Mouse (Mus musculus): ENCODE data around the gene 5330417C22Rik. TPM values are rescaled to one million over a fixed set of nuclear protein-coding genes. Genes with fewer than 3 reads are reported as not detected.
"Not testable (repeated sequence)": the region's sequence is repeated elsewhere in the genome, so short reads cannot be mapped to it uniquely, and the experiment has no call there.

The 5330417C22Rik gene
- polyA plus RNA-seq (2015; fragmentation: Nextera tagmentation; extraction: Ambion mirVana): 20.8 and 21.5 TPM in 2 replicates

DNA sequence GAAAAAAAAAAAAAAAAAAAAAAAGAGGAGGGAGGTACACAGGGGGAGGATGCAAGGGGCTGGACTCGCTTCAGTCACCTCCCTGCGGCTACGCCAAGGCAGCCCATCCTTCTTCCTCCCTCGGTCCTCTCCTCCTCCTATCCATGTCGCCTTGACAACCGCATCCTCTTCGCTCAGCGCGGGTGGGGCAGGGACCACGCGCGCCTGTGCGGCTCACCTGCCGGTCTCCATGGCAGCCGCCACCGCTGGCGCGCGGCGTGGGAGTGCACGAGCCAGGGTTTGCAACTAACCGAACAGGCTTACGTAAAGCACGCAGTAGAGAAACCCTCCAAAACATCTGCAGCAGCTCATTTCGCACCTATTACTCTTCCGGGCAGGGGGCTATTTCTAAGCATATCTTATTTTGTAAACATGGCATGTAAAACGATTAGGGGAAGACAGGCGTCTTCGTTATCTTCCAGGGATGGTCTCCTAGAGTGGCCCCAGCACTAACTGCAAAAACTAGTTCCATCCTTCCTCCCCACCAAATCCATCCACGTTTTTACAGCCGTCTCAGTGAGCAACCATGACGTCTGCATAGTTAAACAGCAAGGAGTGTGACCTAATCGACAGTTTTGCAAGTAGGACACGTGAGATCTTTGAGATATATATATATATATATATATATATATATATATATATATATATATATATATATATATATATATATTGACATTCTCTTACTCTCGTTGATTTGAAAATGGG lies at the start of gene 5330417C22Rik:
TSS of gene 5330417C22Rik (minus strand) at position 20 of the 744 bp plus-strand sequence.
- WGBS: under 1% methylated on average over 35 of the region's 35 CpGs
- peak within 1 kb of the TSS; percentile 46 for H3K4me3 ChIP-seq (ENCODE audit: low read depth, low read length)
- peak within 1 kb of the TSS; percentile 59 for H3K9ac ChIP-seq (ENCODE audit: low read depth, low read length)
- peak; percentile 98 for ATAC-seq
- peaks cover 6% of the 10 kb centered on the region for H3K4me1 ChIP-seq (ENCODE audit: control insufficient read depth, insufficient read depth, low read length)
- H3K27ac ChIP-seq (ENCODE audit: low read length): peak within 1 kb of the TSS; percentile 81
- H3K36me3 ChIP-seq (ENCODE audit: control insufficient read depth, insufficient read depth, low read length): no peaks in the 10 kb centered on the region
- H3K4me2 ChIP-seq (ENCODE audit: low read length): peak within 1 kb of the TSS; percentile 74
- H3K9me3 ChIP-seq (replicated peaks; ENCODE audit: control insufficient read depth, low read length, poor library complexity, severe bottlenecking): no peaks in the 10 kb centered on the region
- no peaks in the 10 kb centered on the region for H3K27me3 ChIP-seq (ENCODE audit: control insufficient read depth, insufficient read depth, low read depth, low read length)

DNA sequence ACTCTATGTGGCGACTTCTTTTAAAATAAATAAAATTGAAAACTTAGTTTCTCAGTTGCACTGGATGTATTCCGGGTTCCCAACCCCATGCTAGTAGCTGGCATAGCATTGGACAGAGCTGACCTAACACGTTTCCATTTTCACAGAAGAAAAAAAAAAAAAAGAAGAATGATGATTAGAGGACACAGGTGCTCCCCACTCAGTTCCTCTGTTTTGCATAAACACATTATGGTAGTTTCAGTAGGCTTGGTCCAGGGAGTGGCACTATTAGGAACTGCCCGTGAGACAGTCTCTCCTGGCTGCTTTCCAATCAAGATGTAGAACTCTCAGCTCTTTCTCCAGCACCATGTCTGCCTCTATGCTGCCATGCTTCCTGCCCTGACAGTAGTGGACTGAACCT lies 48.2 kb upstream of the 5330417C22Rik start:
- H3K4me1 ChIP-seq (ENCODE audit: control insufficient read depth, insufficient read depth, low read length): no peaks in the 10 kb centered on the region
- H3K27me3 ChIP-seq (ENCODE audit: control insufficient read depth, insufficient read depth, low read depth, low read length): no peaks in the 10 kb centered on the region
- no peak overlapping the region for H3K4me2 ChIP-seq (ENCODE audit: low read length)
- 82% methylated on average over 4 of the region's 4 CpGs for WGBS
- no peaks in the 10 kb centered on the region for H3K36me3 ChIP-seq (ENCODE audit: control insufficient read depth, insufficient read depth, low read length)
- H3K9ac ChIP-seq (ENCODE audit: low read depth, low read length): no peak overlapping the region
- H3K4me3 ChIP-seq (ENCODE audit: low read depth, low read length): no peak overlapping the region
- no peak for ATAC-seq
- no peak overlapping the region for H3K27ac ChIP-seq (ENCODE audit: low read length)
- H3K9me3 ChIP-seq (replicated peaks; ENCODE audit: control insufficient read depth, low read length, poor library complexity, severe bottlenecking): no peaks in the 10 kb centered on the region

DNA sequence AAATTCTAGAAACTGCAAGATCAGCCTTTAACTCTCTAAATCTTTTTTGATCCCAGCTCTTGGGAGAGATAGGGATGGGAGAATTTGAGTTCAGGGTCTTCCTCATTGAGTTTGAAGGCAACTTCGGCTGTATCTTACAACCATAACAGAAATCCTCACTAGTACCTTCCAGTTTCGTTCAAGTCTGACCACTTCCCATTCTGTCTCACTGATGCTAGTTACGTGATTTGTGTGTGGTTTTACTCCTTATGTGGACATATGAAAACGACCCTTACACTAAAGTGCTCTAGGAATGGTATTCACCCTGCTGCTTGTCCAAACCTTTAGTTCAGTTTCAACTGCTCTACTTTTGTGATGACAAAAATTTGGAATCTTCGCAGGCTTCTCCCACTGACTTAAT lies 37.7 kb upstream of the 5330417C22Rik start:
- Histone ChIP-seq H3K9me3 (replicated peaks; ENCODE audit: control insufficient read depth, low read length, poor library complexity, severe bottlenecking) (no peaks in the 10 kb centered on the region), H3K9ac (ENCODE audit: low read depth, low read length) (no peak overlapping the region), H3K4me3 (ENCODE audit: low read depth, low read length) (no peak overlapping the region), H3K27me3 (ENCODE audit: control insufficient read depth, insufficient read depth, low read depth, low read length) (no peaks in the 10 kb centered on the region), H3K4me2 (ENCODE audit: low read length) (no peak overlapping the region), H3K4me1 (ENCODE audit: control insufficient read depth, insufficient read depth, low read length) (peaks cover 17% of the 10 kb centered on the region), H3K27ac (ENCODE audit: low read length) (no peak overlapping the region), H3K36me3 (ENCODE audit: control insufficient read depth, insufficient read depth, low read length) (no peaks in the 10 kb centered on the region)
- no peak for ATAC-seq
- WGBS: 91% methylated on average over 5 of the region's 5 CpGs

DNA sequence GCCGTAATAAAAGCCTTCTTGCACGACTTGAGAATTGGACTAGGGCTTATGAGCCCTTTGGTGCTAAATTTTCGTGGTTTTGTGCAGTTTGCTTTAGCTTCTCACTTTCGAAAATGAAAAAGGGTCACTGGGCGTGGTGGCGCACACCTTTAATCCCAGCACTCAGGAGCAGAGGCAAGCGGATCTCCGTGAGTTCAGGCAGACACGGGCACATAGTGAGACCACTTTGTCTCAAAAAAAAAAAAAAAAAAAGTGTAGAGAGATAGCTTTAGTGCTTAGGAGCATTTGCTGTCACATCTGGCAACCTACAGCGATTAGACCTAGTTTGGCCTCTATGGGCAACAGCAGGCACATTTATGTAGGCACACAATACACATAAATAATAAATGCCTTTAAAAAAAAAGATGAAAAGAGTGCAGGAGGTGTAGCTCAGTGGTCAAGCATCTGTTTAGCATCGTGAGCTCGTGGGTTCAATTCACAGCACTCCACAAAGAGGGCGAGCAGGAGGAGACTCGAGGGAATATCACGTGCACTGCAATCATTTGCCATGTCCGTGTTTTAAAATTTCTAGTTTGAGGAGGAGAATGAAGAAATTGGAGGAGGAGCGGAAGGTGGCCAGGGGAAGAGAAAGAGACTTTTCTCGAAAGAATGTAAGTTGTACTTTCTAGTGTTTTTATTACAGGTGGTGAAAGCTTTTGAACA lies 36.1 kb upstream of the 5330417C22Rik start:
- Histone ChIP-seq H3K27ac (ENCODE audit: low read length) (no peak overlapping the region), H3K36me3 (ENCODE audit: control insufficient read depth, insufficient read depth, low read length) (no peaks in the 10 kb centered on the region), H3K4me1 (ENCODE audit: control insufficient read depth, insufficient read depth, low read length) (peaks cover 17% of the 10 kb centered on the region), H3K4me2 (ENCODE audit: low read length) (peak overlapping the region; percentile 79), H3K9me3 (replicated peaks; ENCODE audit: control insufficient read depth, low read length, poor library complexity, severe bottlenecking) (no peaks in the 10 kb centered on the region), H3K27me3 (ENCODE audit: control insufficient read depth, insufficient read depth, low read depth, low read length) (no peaks in the 10 kb centered on the region), H3K9ac (ENCODE audit: low read depth, low read length) (peak overlapping the region; percentile 59), H3K4me3 (ENCODE audit: low read depth, low read length) (peak overlapping the region; percentile 47)
- ATAC-seq: no peak
- 39% methylated on average over 18 of the region's 18 CpGs for WGBS

DNA sequence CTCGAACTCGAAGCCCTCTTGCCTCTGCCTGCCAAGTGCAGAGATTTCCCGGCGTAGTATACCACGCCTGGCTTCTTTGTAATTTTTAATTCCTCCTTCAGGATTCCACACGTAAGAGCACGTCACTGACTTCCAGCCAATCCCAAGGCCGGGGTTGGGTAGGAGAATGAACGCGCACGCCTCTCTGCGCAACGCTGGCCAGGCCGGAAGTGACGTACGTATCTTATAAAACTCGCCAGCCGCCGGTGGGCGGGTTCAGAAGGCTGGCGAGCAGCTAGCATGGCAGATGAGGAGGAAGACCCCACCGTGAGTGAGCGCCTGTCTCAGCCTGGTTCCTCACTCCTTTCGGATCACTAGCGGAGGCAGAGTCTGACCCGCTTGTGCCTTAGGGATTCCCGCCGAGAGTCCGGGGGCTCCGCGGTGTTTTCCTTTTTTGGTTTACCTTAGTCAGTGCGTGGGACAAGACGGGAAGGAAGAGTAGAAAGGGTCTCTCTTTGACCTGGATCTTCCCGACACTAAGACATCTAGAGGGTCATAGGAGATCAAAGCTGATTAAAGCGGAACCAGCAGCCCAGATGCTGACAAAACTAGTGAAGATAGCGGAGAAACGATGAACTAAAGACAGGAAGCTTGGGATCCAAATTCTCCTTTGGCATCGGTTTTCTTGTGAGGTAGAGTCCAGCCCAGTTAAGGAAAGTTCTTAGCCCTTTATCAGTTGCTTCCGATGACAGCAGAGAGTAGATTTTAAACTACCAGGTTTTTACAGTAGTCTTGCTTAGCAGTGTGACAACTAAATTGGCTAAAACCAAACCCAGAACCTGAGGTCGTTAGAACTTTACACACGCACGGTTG lies 35.3 kb upstream of the 5330417C22Rik start, which contains the start of gene Taf13:
TSS of gene Taf13 (plus strand) at position 256 of the 852 bp plus-strand sequence.
- H3K4me2 ChIP-seq (ENCODE audit: low read length): peak within 1 kb of the TSS; percentile 79
- H3K4me1 ChIP-seq (ENCODE audit: control insufficient read depth, insufficient read depth, low read length): peaks cover 17% of the 10 kb centered on the region
- peak within 1 kb of the TSS; percentile 70 for H3K27ac ChIP-seq (ENCODE audit: low read length)
- no peaks in the 10 kb centered on the region for H3K27me3 ChIP-seq (ENCODE audit: control insufficient read depth, insufficient read depth, low read depth, low read length)
- 2% methylated on average over 42 of the region's 42 CpGs for WGBS
- no peaks in the 10 kb centered on the region for H3K36me3 ChIP-seq (ENCODE audit: control insufficient read depth, insufficient read depth, low read length)
- H3K9me3 ChIP-seq (replicated peaks; ENCODE audit: control insufficient read depth, low read length, poor library complexity, severe bottlenecking): no peaks in the 10 kb centered on the region
- peak within 1 kb of the TSS; percentile 47 for H3K4me3 ChIP-seq (ENCODE audit: low read depth, low read length)
- peak within 1 kb of the TSS; percentile 59 for H3K9ac ChIP-seq (ENCODE audit: low read depth, low read length)
- ATAC-seq: peak; percentile 98

DNA sequence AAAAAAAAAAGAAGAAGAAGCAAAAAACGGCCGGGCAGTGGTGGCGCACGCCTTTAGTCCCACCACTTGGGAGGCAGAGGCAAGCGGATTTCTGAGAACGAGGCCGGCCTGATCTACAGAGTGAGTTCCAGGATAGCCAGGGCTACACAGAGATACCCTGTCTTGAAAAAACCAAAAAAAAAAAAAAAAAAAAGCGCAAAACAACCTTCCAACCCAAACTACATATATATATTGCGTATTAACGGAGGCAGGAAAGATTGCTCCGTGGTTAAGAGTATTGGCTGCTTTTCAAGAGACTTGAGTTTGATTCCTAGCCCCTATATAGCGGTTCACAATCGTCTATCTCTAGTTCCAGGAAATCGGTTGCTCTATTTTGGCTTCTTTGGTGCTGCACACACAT lies 34.5 kb upstream of the 5330417C22Rik start:
- Histone ChIP-seq H3K27ac (ENCODE audit: low read length) (no peak overlapping the region), H3K4me1 (ENCODE audit: control insufficient read depth, insufficient read depth, low read length) (peaks cover 17% of the 10 kb centered on the region), H3K9ac (ENCODE audit: low read depth, low read length) (no peak overlapping the region), H3K27me3 (ENCODE audit: control insufficient read depth, insufficient read depth, low read depth, low read length) (no peaks in the 10 kb centered on the region), H3K9me3 (replicated peaks; ENCODE audit: control insufficient read depth, low read length, poor library complexity, severe bottlenecking) (no peaks in the 10 kb centered on the region), H3K4me2 (ENCODE audit: low read length) (no peak overlapping the region), H3K36me3 (ENCODE audit: control insufficient read depth, insufficient read depth, low read length) (no peaks in the 10 kb centered on the region), H3K4me3 (ENCODE audit: low read depth, low read length) (no peak overlapping the region)
- WGBS: 92% methylated on average over 14 of the region's 14 CpGs
- ATAC-seq: no peak

DNA sequence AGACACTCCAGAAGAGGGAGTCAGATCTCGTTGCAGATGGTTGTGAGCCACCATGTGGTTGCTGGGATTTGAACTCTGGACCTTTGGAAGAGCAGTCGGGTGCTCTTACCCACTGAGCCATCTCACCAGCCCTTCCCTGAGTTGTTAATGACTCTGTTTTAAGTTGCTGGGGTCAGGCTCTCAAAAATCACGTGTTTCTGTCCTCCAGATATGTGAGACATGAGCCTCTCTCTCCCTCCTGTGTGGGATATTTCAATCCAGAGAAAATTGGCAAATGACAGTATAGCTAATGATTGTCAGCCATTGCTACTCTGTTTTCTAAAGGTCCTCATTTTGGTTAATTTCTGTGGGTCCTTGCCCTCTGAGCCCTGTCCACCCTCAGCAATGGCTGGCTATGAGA lies 33.3 kb upstream of the 5330417C22Rik start:
- H3K4me3 ChIP-seq (ENCODE audit: low read depth, low read length); H3K9me3 ChIP-seq (replicated peaks; ENCODE audit: control insufficient read depth, low read length, poor library complexity, severe bottlenecking); H3K4me2 ChIP-seq (ENCODE audit: low read length); H3K36me3 ChIP-seq (ENCODE audit: control insufficient read depth, insufficient read depth, low read length); H3K27me3 ChIP-seq (ENCODE audit: control insufficient read depth, insufficient read depth, low read depth, low read length); H3K9ac ChIP-seq (ENCODE audit: low read depth, low read length); ATAC-seq; H3K27ac ChIP-seq (ENCODE audit: low read length): not testable (repeated sequence)
- peaks cover 17% of the 10 kb centered on the region for H3K4me1 ChIP-seq (ENCODE audit: control insufficient read depth, insufficient read depth, low read length)
- 59% methylated on average over 2 of the region's 3 CpGs for WGBS

DNA sequence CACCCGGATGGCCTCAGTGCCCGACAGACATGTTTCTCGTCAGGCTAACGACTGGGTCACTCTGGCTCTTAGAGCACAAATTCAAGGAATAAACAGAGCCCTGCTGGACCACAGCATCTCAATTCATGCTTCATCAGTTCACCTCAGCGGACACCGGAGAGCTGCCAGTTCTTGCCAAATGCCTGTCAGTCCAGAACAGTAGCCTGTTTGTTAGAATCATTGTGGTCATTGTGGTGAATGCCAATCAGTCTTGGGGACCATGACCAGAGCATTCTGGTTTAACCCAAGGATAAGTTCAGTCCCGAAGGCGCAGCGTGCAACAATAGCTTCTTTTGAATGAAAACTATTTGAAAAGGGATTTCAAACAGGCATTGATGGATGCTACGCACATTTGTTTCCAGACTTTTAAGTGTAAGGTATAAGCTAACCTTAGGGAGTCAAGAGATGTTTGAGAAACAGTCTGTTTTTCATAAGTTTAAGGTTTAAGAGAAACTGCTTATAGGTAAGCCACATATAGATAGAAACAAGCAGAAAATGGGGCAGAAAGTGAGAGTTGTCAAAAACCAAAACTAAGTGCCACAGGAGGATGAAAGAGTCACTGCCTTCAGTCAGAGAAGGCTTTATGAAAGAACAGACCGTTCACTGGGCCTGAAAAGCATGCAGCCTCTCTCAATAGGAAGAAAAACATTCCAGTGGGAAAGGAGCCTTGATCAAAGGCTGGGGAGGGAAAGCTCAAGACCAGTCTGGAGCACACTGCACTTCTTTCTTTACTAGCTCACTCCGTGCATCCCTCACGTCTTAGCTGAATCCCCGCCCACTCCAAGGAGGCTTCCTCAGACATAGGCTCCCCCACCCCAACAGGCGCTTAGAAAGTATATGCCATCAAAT lies 31.9 kb upstream of the 5330417C22Rik start:
- Histone ChIP-seq H3K36me3 (ENCODE audit: control insufficient read depth, insufficient read depth, low read length) (no peaks in the 10 kb centered on the region), H3K4me3 (ENCODE audit: low read depth, low read length) (no peak overlapping the region), H3K27me3 (ENCODE audit: control insufficient read depth, insufficient read depth, low read depth, low read length) (no peaks in the 10 kb centered on the region), H3K27ac (ENCODE audit: low read length) (peak overlapping the region; percentile 10; the same call in 1 of the 2 replicates), H3K9me3 (replicated peaks; ENCODE audit: control insufficient read depth, low read length, poor library complexity, severe bottlenecking) (no peaks in the 10 kb centered on the region), H3K9ac (ENCODE audit: low read depth, low read length) (no peak overlapping the region), H3K4me2 (ENCODE audit: low read length) (no peak overlapping the region), H3K4me1 (ENCODE audit: control insufficient read depth, insufficient read depth, low read length) (peaks cover 12% of the 10 kb centered on the region)
- 7% methylated on average over 15 of the region's 15 CpGs for WGBS
- no peak for ATAC-seq

All from midbrain, embryonic 16.5 days (tissue).